Mouse (Mus musculus): ENCODE measurements around the gene Xiap.
"Not testable (repeated sequence)": the region's sequence is repeated elsewhere in the genome, so short reads cannot be mapped to it uniquely, and the experiment has no call there.

Gene Xiap

GRCm38 (mm10) chrX:42059282-42060068, at the start of gene Xiap:
TSS of gene Xiap (plus strand) at chrX:42059679.
- in situ Hi-C loops (cut with MboI, MseI) = no loop called here

GRCm38 (mm10) chrX:42012677-42013208, 46.7 kb upstream of the Xiap start:
- in situ Hi-C loops (cut with MboI, MseI) = no loop called here

- in situ Hi-C loops (cut with MboI, MseI) = no loop called here
Measured at GRCm38 (mm10) chrX:42013776-42014175, 45.7 kb upstream of the Xiap start.

- in situ Hi-C loops (cut with MboI, MseI) = no loop called here
Measured at GRCm38 (mm10) chrX:42014502-42014901, 45.0 kb upstream of the Xiap start.

- in situ Hi-C loops (cut with MboI, MseI) = no loop called here
Measured at GRCm38 (mm10) chrX:42018030-42018429, 41.4 kb upstream of the Xiap start.

GRCm38 (mm10) chrX:42019441-42019840, 40.0 kb upstream of the Xiap start:
- in situ Hi-C loops (cut with MboI, MseI) = no loop called here

- in situ Hi-C loops (cut with MboI, MseI) = not testable (repeated sequence)
Measured at GRCm38 (mm10) chrX:42025802-42026440, 33.6 kb upstream of the Xiap start.

- in situ Hi-C loops (cut with MboI, MseI) = not testable (repeated sequence)
Measured at GRCm38 (mm10) chrX:42026981-42027380, 32.5 kb upstream of the Xiap start.

- in situ Hi-C loops (cut with MboI, MseI) = no loop called here
Measured at GRCm38 (mm10) chrX:42033111-42033693, 26.3 kb upstream of the Xiap start.

GRCm38 (mm10) chrX:42033911-42034310, 25.6 kb upstream of the Xiap start:
- in situ Hi-C loops (cut with MboI, MseI) = no loop called here

GRCm38 (mm10) chrX:42039481-42039880, 20.0 kb upstream of the Xiap start:
- in situ Hi-C loops (cut with MboI, MseI) = loop anchor here (5.0 kb wide), 1 partner anchor 88 kb away; no protein-coding TSS in a partner anchor

GRCm38 (mm10) chrX:42044935-42045334, 14.5 kb upstream of the Xiap start:
- in situ Hi-C loops (cut with MboI, MseI) = no loop called here

GRCm38 (mm10) chrX:42050652-42051643, 8.5 kb upstream of the Xiap start:
- in situ Hi-C loops (cut with MboI, MseI) = no loop called here

- in situ Hi-C loops (cut with MboI, MseI) = no loop called here
Measured at GRCm38 (mm10) chrX:42057012-42057411, 2.5 kb upstream of the Xiap start.

- in situ Hi-C loops (cut with MboI, MseI) = no loop called here
Measured at GRCm38 (mm10) chrX:42057873-42058272, 1.6 kb upstream of the Xiap start.

GRCm38 (mm10) chrX:42063621-42064020, 4.1 kb downstream of the Xiap start:
- in situ Hi-C loops (cut with MboI, MseI) = no loop called here

- in situ Hi-C loops (cut with MboI, MseI) = no loop called here
Measured at GRCm38 (mm10) chrX:42065086-42065485, 5.6 kb downstream of the Xiap start.

- in situ Hi-C loops (cut with MboI, MseI) = no loop called here
Measured at GRCm38 (mm10) chrX:42066771-42067170, 7.3 kb downstream of the Xiap start.

- in situ Hi-C loops (cut with MboI, MseI) = no loop called here
Measured at GRCm38 (mm10) chrX:42067791-42068200, 8.3 kb downstream of the Xiap start.

GRCm38 (mm10) chrX:42068201-42068874, 8.9 kb downstream of the Xiap start:
- in situ Hi-C loops (cut with MboI, MseI) = no loop called here

GRCm38 (mm10) chrX:42068875-42069257, 9.4 kb downstream of the Xiap start:
- in situ Hi-C loops (cut with MboI, MseI) = no loop called here

Measured in T-helper 1 cell (primary cell).